Mouse (Mus musculus) CD8-positive naive resting alpha-beta T cell, adult 2 months (primary cell): ENCODE measurements around the gene Dapk1.

ENCODE experiments used
- DNase-seq, 2 experiments: peaks; one replicate each; pipeline ENCODE4 v3.0.0; 2022; ENCODE audit warnings: low read depth in 2 of 2, low spot score in 2 of 2

Gene Dapk1

DNA sequence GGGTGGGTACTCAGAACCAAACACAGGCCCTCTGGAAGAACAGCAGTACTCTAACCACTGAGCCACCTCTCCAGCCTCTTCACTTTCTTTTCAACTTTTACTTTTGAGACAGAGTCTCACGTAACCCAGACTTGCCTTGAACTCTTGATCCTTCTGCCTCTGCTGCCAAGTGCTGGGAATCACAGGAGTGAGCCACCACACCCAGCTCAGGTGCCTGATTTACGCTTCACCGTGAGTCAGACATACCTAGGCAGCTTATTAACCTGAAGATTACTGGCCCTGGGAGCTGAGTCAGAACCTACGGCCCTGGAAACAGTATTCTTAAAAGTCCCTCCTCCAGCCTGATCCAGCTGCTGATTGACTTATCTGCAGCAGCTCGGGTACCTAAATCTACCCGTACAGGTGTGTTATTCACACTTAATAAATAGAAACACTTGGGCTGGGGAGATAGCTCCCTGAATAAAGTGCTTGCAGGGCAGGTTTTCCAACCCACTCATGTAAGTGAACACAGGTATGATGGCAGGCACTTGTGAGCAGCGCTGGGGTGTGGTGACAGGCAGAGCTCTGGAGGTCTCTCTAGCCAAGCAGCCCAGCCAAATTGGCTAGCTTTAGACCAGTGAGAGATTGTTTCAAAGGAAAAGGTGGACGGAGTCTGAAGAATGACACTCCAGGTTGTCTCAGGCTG lies 60.9 kb downstream of the Dapk1 start:
- DNase-seq: no peak

DNA sequence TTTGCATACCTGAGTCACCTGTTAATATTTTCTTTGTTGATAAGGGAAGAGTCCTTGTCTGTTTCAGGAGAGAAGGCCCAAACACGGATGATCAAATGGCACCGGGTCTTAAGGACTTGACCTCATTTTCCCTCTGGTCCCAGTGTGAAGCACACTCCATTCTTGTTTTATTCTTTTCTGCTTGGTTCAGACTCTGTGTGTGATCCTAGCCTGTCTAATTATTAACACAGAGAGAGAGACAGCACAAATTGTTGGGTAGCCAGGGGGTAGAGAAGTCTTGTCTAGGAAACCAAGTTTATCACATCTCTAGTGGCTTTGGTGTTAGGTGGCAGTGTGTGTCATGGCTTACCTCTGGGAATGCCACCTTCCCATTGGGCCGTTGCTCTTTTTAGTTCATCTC lies 62.3 kb downstream of the Dapk1 start:
- no peak for DNase-seq

DNA sequence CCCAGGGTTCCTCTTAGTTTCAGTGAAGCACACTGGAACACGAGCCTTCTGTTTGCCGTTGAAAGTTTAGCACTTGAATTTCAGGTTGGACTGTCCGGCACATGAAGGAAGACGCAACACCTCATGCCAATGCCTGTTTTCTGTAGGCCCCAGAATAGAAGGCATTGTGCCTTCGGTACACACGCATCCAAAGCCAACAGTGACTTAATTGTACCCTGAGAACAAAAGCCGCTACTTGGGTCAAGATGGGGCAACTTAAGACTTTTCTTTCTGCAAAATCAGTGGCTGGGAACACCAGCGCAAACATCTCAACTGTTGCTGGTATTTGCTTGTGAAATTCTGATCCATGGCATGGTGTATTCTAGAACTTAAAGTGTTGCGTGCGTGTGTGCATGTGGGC lies 63.1 kb downstream of the Dapk1 start:
- no peak for DNase-seq

DNA sequence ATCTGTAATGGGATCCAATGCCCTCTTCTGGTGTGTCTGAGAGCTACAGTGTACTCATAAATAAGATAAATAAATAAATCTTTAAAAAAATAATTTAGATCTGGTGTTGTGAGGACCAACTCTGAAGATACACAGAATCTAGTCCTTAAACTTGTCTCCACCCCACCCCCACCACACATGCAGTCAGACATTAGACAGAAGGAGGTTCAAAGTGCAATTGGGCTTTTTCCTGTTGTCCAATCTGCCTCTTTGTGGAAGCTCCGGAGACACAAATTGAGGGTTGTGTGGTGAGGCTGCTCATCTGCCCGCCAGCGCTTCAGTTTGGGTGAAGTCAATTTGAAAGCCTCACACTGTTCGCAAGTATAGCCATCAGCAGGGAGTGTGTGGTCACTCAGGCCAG lies 63.7 kb downstream of the Dapk1 start:
- no peak for DNase-seq

DNA sequence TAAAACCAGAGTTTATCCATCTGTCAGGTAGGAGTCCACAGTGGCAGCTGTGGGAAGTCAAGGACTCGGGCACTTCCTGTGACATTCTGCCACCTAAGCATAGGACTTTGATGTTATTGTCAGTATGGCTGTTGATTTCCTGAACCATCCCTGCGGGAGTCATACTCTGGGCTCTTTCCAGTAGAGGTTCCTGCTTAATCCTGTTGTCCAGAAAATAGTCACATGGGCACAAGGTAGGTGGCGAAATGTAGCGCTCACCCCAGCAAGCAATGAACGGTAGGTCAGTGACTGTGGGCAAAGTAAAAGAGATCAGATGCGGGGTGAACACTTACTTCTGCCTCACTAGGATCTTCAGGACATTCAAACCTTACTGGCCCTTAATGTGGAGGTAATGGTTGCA lies 66.3 kb downstream of the Dapk1 start:
- DNase-seq: no peak

DNA sequence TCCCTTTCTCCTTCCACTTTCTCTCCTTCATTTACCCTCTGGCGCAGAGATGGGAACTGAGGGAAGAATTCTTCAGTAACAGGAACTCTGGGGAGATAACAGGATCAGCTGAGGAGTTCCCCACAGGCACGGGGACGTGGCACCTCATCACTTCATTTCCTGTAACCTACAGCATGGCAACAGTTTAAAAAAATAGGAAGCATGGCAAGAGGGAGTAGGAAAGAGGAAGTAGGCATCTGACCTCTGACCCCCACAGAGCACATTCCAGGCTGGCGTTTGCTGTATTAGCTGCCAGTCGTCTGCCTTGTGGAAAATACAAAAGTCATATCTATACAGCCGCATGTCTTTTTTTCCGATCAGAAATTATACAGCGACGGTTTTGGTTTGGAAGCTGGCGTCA lies 68.9 kb downstream of the Dapk1 start:
- no peak for DNase-seq

DNA sequence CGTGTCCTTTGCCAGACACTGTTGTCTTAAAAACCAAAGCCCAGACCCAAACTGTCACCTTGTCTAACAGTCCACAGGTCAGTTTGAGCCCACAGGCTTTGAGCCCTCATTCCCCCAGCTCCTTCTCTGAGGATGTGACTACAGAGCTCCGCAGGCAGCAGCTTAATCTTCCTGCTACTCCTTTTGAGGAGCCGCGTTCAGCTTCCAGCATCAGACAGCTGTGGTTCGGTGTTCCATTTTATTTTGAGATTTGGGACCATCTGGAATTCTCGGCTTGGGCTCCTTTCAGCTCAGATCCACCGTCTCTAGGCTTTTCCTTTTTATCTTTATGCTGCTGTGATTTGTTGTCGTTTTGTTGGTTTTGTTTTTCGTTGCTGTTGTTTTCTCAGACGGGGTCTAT lies 69.5 kb downstream of the Dapk1 start:
- DNase-seq: no peak

DNA sequence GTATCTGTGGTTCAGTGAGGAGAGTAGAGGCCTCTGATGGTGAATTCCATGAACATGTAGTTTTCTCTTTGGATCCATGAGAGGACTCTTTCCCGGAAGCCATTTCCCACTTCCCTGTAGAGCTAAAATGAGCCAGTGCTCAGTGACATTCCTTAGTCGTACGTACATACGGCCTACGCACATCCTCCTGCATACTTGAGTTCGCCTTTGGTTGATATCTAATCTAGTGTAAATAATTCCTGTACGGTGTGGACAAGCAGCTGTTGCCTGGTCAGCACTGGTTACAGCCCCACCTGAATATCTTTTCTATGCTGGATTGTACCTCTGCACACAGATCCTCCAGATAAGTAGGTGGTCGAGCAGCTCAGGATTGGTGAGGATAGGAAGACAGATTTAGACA lies 70.5 kb downstream of the Dapk1 start:
- no peak for DNase-seq

DNA sequence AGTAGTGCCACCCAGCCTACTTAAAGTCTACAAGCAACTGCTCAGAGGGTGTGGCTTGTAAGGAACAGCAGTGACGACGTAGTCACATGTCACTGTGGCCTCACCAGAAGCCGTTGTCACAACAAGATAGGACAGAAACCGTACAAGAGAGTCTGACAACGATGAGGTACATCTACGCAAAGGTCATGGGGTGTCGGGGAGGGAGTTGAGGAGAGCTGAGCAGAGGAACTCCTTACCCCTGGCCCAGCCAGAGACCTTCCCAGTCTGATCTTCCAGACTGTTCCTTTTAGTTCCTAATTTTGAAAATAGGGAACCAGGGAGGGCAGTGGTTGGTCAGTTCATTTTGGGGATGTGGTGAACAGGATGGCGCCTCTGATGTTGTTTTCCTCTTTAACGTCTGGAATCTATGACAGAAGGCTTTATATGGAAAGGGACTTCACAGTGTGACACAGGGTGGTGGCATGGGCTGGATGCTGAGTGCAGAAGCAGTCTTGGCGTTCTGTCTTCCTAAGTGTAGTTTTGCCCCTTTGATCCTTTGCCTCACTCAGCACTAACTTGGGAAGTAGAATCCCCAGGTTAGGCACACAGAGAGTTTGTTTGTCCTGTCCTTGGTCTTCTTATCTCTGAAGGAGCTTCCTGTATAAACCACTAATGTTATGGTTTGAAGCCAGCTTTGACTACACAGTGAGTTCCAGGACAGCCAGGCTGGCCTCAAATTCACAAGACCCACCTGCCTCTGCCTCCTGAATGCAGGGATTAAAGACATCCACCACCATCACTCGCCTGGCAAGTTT lies 71.3 kb downstream of the Dapk1 start:
- no peak for DNase-seq

DNA sequence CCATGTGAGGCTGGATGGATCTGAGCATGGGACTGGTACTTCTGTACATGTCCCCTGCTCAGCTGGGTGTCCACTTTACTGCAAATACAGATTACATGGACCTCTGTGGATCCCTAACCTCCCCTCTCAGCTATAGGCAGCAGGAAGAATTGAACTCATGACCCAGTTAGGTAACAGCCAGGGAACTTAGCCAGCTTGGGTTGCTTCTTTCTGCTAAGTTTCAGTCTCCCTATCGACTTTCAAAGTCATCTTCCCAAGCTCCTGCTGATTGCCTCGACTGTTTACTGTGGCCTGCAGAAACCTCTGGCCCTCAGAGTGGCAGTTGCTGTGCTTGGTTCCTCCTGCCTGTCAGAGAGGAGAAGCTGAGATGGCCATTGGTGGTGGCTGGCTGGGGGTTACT lies 72.6 kb downstream of the Dapk1 start:
- DNase-seq: no peak

DNA sequence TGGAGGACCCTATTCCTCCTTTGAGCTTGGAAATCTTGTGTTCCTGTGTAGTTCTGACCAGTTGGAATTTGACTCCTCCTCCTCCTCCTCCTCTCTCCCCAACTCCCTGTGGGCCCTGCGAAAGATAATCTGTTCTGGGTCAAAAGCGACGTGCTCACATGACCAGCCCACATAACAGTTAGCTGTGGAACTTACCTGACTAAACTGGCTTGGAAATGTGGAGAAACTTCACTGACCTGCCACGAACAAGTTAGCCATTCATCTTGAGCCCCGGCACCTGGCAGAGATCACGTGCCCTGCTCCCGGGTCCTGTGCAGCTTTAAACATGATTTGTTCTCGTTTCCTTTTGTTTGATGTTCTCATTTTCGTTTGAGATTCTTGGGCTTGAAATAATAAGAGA lies 73.2 kb downstream of the Dapk1 start:
- no peak for DNase-seq

DNA sequence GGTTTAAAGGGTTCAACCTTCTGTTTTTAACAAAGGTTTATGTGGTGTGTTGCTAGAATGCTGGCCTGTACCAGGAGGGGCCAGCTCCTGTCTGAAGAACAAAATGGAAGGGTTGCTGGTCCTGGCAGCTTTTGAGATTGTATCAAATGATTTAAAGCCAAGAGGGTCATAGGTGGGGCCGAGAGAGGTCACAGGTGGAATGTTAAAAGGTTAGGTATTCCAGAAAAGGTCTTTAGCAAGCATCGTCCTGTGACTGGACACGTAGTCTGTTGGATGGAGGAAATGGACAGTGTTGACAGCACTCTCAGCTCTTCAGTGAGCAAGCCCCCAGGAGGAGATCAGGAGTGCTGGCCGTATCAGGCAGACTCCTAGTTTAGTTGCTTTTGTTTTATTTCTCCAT lies 73.7 kb downstream of the Dapk1 start:
- no peak for DNase-seq

DNA sequence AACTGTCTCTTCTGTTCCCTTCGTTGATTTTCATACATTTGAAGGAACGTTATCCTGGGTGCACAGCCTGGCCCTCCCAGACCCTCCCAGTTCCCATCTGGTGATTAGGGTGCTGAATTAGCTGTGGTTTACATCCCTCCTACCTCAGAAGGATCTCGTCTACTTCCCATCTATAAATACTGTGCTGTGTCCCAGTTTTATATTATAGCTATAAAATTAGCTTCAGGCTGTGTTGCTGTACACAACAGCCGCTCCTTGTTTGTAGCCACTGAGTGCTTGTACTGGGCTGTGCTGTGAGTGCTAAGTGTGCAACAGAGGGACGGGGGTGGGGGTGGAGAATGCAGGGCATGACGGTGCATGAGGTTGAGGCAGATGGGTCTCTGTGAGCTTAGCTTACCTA lies 77.2 kb downstream of the Dapk1 start:
- DNase-seq: no peak

DNA sequence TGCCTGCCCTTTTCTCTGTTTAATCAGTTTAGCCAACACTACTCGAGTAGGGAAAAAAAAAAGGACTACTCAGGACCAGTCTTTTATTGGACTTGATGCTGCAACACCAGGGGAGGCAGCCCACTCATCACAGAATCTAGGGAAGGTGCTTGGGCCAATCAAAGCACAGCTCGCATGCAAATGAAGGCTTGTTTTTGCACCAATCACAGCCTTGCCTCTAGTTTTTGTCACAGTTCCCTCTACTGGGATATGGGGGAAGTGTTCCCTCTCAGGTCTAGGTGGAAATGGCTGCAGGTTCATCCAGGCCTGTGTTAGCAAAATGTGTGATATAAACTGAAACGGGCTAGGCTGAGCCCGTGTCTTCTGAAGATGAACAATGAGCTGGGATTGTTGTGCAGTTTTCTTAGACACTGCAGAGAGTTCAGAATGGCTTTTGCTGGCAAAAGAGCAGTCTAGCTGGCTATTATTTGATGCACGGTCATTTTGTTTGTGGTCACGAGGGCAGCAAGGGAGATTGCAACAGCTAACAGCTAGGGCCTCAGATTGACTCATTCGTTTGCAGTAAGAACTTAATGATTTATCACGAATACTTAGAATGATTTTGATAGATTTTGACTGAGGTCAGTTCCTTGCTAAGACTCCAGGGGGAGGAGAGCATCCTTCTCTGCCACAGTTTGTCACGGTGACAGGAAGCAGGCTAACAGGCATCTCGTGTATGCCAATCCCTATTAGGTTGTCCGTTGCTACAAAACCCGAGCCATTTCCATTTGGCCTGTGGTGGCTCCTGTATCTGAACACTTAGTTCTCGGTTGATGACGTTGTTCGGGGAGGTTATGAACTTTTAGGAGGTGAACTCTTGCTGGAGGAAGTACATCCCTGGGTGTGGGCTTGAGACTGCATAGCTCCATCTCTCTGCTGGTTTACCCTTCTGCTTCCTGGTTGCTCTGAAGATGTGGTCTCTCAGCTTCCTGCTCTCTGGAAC lies 81.3 kb downstream of the Dapk1 start:
- no peak for DNase-seq

DNA sequence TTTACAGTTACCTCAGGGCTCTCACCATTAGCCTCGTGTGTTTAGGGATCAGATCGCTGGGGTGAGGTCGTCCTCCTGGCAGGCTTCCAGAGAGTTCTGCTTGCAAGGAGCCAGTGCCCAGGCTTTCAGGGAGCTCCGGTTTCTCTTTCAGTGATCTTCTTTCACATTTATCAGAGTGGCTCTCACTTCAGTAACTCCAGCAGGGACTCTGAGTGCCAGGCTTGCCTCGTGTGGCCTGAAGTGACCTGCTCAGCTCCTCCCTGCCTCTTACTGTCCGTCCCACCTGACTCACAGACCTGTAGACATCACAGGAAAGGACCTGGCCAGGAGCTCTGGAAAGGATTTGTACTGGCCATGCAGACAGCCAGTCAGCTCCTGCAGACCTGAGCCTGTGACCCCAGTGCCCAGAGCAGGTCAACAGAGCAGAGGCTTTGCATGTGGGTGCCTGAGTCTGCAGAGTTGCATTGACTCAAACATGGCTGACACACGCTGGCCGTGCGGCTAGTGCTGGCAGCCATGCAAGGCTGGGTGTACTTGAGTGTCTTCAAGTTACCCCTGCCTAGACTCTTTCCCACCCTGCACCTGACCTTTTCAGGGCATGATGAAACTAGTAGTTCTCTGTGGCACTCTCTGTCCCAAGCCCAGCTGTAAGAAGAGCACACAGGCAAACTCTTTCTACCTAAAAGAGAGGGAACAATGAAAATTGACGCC lies 82.5 kb downstream of the Dapk1 start:
- DNase-seq: no peak

DNA sequence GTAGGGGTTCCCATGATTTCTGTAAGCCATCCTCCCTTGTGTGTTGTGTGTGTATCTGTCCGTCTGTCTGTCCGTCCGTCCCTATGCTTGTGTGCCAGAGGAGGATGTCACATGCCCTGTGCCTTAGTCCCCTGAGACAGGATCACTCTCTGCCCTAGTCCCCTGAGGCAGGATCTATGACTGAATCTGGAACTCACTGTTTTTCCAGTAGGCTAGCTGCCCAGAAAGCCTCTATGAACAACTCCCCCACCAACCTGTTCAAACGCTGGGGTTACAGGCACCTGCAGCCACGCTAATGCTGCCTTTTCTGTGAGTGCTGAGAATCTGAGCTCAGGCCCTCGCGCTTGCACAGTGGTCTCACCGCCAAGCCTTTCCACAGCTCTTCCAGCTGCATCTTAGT lies 83.1 kb downstream of the Dapk1 start:
- DNase-seq: no peak

DNA sequence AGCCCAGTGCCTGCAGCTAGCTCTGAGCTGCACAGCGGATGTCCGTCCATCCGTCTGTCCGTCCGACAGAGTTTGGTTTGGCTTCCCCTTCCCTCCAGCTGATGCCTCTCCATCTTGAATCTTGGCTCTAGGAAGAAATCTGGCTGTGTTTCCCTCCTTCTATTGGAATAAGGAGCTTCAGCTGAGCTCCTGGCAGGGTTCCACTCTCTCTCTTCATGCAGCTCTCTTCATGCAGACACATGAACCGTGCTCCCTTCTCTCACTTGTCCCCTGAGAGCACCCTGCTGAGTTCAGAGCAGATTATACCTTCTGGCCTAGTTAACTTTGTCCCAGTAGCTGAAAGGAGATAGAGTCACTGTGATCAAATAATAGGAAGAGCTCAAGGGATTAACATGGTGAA lies 83.5 kb downstream of the Dapk1 start:
- no peak for DNase-seq

DNA sequence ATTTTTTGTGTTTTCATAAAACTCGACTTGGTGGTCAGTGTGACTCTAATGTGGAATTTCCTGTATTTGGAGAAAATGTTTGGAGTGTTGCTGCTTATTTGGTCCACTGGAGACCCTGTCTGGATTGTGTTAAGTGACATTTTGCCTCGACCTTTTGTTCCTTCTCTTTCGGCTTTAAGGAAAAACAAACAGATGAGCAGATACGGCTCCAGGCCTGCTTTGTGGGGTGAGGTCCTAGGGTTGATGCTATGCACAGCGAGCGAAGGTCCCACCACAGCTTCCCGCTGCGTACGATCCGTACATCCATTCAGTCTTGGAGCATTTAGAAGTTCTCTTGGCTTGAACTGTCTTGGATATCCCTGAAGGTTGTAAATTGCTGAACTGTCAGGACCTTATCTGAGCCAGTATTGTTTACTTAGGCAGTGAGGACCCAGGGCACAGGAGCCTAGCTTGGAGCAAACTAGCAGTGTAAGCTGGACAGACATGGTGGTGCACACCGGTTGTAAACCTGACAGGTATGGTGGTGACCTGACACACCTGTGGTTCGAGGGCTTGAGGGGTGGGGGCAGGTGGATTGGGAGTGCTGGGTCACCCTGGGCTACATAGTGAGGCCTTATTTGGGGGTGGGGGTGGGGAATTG lies 84.4 kb downstream of the Dapk1 start:
- DNase-seq: no peak

DNA sequence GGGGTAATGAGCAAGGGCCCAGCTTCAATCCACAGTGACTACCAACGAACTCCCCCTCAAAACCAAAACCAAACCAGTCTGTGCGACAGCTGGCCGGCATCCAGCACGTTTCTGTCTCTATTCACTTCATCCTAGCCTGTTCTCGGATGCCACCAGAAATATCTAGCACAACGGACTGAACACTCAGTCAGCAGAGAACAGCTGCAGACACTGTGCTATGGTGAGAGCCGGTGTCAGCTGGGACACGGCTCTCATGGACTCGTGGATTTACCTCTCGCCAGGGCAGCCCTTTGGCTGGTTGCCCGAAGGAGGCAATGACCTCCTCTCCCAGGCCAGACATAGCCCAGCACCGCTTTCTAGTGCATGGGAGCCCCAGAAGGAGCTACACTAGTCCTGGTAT lies 85.2 kb downstream of the Dapk1 start:
- no peak for DNase-seq

DNA sequence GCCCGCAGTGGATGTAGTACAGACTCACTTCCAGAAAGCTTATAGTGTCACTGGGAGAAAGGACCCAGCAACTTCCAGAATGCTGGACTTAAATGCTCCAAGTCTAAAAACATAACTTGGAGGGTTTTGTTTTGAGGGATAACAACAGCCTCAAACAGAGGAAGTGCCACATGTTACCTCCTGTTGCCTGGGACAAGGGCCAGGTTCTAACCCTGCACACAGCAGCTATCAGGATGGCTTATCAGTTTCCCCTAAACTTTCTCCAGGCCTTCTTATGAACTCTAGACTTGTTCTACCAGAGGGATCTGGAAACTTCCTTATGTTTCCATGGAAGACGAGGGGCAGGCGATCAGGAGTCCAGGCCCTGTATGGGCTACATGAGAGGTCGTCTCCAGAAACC lies 85.7 kb downstream of the Dapk1 start:
- DNase-seq: no peak

DNA sequence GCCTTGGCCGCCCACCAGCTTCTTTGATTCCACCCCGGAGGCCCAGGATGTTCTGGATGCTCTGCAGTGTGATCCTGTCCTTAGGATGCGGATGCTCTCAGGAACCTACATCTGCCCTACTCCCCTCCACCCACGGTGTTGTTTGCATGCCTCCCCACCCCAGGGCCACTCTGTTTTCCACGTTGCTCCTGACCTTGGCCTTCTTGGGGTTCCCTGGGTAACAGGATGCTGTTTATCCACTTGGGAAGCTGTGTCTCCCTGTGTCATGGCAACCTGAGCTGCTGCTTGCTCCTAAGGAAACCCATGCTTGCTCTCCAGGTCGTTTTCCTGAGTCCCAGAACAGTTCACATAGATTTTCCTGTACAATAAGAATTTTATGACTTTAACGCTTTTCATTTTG lies 86.1 kb downstream of the Dapk1 start:
- no peak for DNase-seq
